Mouse (Mus musculus): ENCODE results near the gene Exoc3l4.

Gene Exoc3l4

DNA sequence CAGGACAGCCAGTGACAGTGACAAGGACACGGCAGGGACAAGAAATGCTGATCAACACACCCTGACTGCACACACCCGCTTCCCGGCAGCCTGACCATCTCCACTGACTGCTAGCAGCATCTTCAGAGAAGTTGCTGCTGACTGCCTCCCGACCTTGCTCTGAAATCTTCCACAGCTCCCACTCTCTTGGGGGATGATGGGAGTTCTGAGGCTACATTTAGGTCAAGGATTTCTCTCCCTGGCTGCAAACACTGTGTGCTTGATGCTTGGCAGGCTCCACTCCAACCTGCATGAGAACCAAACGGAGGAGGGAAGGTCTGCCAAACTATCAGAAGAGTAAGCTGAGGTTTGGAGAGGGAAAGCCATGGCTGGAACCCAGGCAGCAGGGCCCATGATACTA, 19.8 kb upstream of the Exoc3l4 start:
- peaks cover 52% of the 10 kb centered on the region for H3K27me3 ChIP-seq (ENCODE audit: insufficient read depth, low read length)
- TF ChIP-seq POU5F1 (IDR thresholded peaks at IDR 0.05; ENCODE audit: borderline replicate concordance, low read length) (no peak), CTCF (conservative IDR thresholded peaks at IDR 0.05; ENCODE audit: low read length) (no peak), NANOG (IDR thresholded peaks at IDR 0.05; ENCODE audit: borderline replicate concordance, low read length) (no peak)
- H3K4me1 ChIP-seq (replicated peaks; ENCODE audit: low read depth, low read length): peaks cover 18% of the 10 kb centered on the region
- H3K9me3 ChIP-seq (ENCODE audit: low read length): peaks cover 23% of the 10 kb centered on the region
- H3K36me3 ChIP-seq (ENCODE audit: insufficient read depth, low read length): no peaks in the 10 kb centered on the region
- no peak overlapping the region for H3K4me3 ChIP-seq (replicated peaks; ENCODE audit: low read length)

DNA sequence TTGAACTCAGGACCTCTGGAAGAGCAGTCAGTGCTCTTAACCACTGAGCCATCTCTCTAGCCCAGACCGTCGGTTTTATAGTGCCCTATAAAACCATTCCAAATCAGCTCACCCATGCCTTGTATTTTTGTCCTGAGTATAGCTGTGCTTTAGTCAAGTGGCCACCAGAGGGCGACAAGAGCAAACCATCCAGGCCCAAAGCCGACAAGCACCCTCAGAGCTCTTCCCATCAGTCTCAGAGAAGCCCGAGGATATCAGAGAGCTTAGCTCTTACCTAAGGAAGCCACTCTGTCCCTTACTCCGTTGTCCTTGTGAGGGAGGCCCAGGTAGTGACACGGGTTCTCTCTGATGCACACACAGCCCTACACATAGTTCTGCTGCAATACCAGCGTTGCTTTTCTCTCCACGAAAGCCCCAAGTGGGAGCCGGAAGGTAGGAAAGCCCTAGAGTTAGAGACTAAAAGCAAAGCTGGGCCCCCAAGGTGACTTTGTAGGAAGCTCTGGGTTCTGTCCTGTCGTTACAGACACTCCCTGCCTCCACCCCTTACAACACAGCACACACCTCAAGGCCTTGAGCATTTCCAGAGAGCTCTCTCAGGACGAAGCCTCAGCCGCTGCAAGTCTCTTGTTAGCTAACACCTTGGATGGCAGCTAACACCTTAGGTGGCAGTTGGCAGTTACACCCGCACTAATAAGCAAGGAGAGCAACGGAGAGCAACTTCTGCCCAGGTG, 15.2 kb upstream of the Exoc3l4 start:
- TF ChIP-seq CTCF (conservative IDR thresholded peaks at IDR 0.05; ENCODE audit: low read length) (peak; percentile 76), NANOG (IDR thresholded peaks at IDR 0.05; ENCODE audit: borderline replicate concordance, low read length) (no peak)
- Histone ChIP-seq H3K4me1 (replicated peaks; ENCODE audit: low read depth, low read length) (peaks cover 23% of the 10 kb centered on the region), H3K36me3 (ENCODE audit: insufficient read depth, low read length) (no peaks in the 10 kb centered on the region), H3K27me3 (ENCODE audit: insufficient read depth, low read length) (peaks cover 79% of the 10 kb centered on the region), H3K9me3 (ENCODE audit: low read length) (no peaks in the 10 kb centered on the region), H3K4me3 (replicated peaks; ENCODE audit: low read length) (no peak overlapping the region)

DNA sequence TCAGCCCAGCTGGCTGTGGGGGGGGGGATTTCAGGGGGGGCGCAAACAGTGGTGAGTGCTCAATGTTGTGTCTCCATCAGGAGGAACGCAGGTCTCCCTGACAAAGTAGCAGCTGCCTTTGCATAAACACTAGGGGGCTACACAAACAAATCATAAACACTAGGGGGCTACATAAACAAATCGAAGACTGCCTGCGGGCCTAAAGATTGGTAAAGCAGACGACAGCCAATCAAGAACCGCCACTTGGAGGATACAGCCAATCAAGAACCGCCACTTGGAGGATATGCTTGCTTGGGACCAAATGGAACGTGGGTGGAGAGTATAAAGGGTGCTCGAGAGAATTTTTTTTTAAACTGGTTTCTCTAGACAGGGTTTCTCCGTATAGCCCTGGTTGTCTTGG, 11.9 kb upstream of the Exoc3l4 start:
- H3K36me3 ChIP-seq (ENCODE audit: insufficient read depth, low read length): no peaks in the 10 kb centered on the region
- H3K27me3 ChIP-seq (ENCODE audit: insufficient read depth, low read length): peaks cover 84% of the 10 kb centered on the region
- H3K4me3 ChIP-seq (replicated peaks; ENCODE audit: low read length): no peak overlapping the region
- no peaks in the 10 kb centered on the region for H3K9me3 ChIP-seq (ENCODE audit: low read length)
- peaks cover 29% of the 10 kb centered on the region for H3K4me1 ChIP-seq (replicated peaks; ENCODE audit: low read depth, low read length)
- peak; percentile 78 for TF ChIP-seq NANOG (IDR thresholded peaks at IDR 0.05; ENCODE audit: borderline replicate concordance, low read length)
- TF ChIP-seq POU5F1 (IDR thresholded peaks at IDR 0.05; ENCODE audit: borderline replicate concordance, low read length): no peak

DNA sequence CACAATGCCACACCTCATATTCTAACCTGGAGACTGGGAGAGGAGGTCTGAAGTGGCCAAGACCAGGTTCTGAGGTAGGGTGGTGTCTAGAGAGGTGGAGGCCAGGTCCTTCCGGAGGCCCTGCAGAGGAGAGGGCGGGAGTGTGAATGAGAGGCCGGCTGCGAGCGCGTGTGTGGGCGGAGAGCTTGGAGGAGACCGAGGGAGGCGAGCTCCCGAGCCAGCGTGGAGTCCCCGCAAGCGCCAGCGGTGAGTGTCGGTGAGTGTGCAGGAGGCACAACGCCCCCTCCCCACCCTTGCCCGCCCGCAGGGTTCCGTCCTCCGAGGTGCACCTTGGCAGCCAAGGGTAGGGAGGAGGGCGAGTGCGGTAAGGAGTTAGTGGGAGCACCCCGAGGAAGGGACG, 10.2 kb upstream of the Exoc3l4 start, which contains the start of gene Lbhd2:
Gene Lbhd2 (plus strand): TSS at position 188 of the 400 bp plus-strand sequence.
- peaks cover 93% of the 10 kb centered on the region for H3K27me3 ChIP-seq (ENCODE audit: insufficient read depth, low read length)
- H3K36me3 ChIP-seq (ENCODE audit: insufficient read depth, low read length): no peaks in the 10 kb centered on the region
- no peak for TF ChIP-seq NANOG (IDR thresholded peaks at IDR 0.05; ENCODE audit: borderline replicate concordance, low read length)
- no peak for TF ChIP-seq POU5F1 (IDR thresholded peaks at IDR 0.05; ENCODE audit: borderline replicate concordance, low read length)
- no peak for TF ChIP-seq CTCF (conservative IDR thresholded peaks at IDR 0.05; ENCODE audit: low read length)
- H3K4me1 ChIP-seq (replicated peaks; ENCODE audit: low read depth, low read length): peaks cover 28% of the 10 kb centered on the region
- peak within 1 kb of the TSS; percentile 68 for H3K4me3 ChIP-seq (replicated peaks; ENCODE audit: low read length)
- H3K9me3 ChIP-seq (ENCODE audit: low read length): no peaks in the 10 kb centered on the region

DNA sequence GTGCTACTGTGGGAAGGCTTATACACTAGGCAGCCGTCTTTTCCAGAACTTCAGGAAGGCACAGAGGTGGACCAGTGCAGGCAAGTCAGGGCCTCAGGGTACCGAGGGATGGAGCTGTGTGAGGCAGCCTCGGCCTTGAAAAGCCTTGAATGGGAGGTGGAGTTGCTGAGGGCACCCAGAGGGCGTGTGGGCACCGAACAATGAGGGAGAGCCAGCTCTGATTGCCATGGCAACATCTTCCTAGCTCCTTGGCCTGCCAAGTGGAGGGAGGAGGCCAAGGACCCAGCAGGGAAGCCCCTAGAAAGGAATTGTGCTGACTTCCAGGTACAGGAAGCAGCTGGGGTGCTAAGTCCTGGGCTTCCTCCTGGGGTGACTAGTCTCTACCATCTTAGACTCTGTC, 7.2 kb upstream of the Exoc3l4 start:
- Histone ChIP-seq H3K27me3 (ENCODE audit: insufficient read depth, low read length) (peaks cover 94% of the 10 kb centered on the region), H3K36me3 (ENCODE audit: insufficient read depth, low read length) (no peaks in the 10 kb centered on the region), H3K9me3 (ENCODE audit: low read length) (no peaks in the 10 kb centered on the region), H3K4me3 (replicated peaks; ENCODE audit: low read length) (no peak overlapping the region), H3K4me1 (replicated peaks; ENCODE audit: low read depth, low read length) (peaks cover 35% of the 10 kb centered on the region)
- TF ChIP-seq CTCF (conservative IDR thresholded peaks at IDR 0.05; ENCODE audit: low read length) (no peak), POU5F1 (IDR thresholded peaks at IDR 0.05; ENCODE audit: borderline replicate concordance, low read length) (no peak), NANOG (IDR thresholded peaks at IDR 0.05; ENCODE audit: borderline replicate concordance, low read length) (no peak)

DNA sequence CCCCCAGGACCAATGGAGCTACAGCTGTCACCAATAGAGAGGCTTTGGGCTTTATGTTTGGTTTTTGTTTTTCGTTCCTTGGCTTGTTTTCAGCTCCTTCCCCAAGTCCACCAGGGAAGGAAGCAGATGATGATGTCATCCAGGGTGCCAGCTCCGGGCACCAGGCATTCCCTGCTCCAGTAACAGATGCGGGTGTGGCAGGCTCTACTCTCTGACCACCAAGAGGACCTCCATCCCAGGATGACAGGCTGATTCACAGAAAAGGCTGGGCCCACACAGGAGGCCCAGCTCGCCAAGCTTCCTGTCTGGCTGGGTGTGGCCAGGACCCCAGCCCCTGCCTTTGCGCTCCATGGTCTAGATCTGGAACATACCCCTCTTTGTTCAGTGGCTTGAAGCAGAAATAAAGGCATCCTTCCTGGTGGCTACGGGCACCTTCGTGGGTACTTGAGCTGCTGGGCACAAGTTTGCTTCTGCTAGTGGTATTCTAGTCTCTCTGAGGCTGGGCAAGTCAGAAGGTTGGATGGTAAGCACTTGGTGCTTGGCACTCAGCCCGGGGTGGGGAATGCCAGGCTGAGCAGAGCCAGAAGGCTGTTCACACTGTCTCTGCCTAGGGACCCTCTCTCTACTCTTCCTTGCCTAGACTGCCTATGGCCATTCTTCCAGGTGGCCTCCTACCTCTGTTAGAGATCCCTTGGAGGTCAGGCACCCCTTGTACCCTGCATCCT, 5.0 kb upstream of the Exoc3l4 start:
- Histone ChIP-seq H3K9me3 (ENCODE audit: low read length) (no peaks in the 10 kb centered on the region), H3K27me3 (ENCODE audit: insufficient read depth, low read length) (peaks cover 94% of the 10 kb centered on the region), H3K4me3 (replicated peaks; ENCODE audit: low read length) (no peak overlapping the region), H3K4me1 (replicated peaks; ENCODE audit: low read depth, low read length) (peaks cover 34% of the 10 kb centered on the region), H3K36me3 (ENCODE audit: insufficient read depth, low read length) (no peaks in the 10 kb centered on the region)
- TF ChIP-seq POU5F1 (IDR thresholded peaks at IDR 0.05; ENCODE audit: borderline replicate concordance, low read length) (no peak), NANOG (IDR thresholded peaks at IDR 0.05; ENCODE audit: borderline replicate concordance, low read length) (no peak), CTCF (conservative IDR thresholded peaks at IDR 0.05; ENCODE audit: low read length) (no peak)

DNA sequence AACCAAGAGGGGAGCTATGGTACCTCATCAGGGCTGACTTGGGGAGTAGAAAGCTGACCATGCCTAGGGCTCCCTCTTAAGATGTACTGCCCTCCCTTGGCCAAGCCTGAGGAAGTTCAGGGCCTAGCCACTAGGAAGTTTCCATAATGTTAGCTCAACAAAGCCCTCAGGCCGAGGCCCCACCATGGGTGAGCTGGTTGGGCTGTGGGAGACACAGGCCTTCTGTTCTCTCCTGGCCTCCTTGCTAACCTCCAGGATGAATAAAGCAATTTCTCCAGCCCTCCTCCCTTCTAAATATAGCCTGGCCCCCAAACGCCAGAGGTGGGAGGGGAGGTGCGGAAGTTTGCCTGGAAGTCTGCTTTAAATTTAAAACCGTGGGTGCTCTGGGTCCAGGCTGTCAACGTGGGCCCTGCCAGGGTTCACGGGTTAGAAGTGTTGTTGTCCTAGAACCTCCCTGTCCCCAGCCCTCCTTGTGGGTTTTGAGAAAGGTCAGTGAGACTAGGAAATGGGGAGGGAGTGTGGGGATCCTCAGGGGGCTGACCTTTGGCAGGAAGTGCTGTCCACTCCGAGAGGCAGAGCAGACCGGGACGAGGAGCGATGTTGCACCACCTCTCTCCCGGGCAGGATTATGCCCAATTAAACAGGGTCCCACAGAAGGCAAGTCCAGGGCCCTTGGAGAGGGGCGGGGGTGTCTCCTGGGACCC, 4.1 kb upstream of the Exoc3l4 start:
- TF ChIP-seq CTCF (conservative IDR thresholded peaks at IDR 0.05; ENCODE audit: low read length) (no peak), POU5F1 (IDR thresholded peaks at IDR 0.05; ENCODE audit: borderline replicate concordance, low read length) (no peak), NANOG (IDR thresholded peaks at IDR 0.05; ENCODE audit: borderline replicate concordance, low read length) (no peak)
- Histone ChIP-seq H3K4me3 (replicated peaks; ENCODE audit: low read length) (peak overlapping the region; percentile 49), H3K36me3 (ENCODE audit: insufficient read depth, low read length) (no peaks in the 10 kb centered on the region), H3K27me3 (ENCODE audit: insufficient read depth, low read length) (peaks cover 94% of the 10 kb centered on the region), H3K9me3 (ENCODE audit: low read length) (no peaks in the 10 kb centered on the region), H3K4me1 (replicated peaks; ENCODE audit: low read depth, low read length) (peaks cover 36% of the 10 kb centered on the region)

DNA sequence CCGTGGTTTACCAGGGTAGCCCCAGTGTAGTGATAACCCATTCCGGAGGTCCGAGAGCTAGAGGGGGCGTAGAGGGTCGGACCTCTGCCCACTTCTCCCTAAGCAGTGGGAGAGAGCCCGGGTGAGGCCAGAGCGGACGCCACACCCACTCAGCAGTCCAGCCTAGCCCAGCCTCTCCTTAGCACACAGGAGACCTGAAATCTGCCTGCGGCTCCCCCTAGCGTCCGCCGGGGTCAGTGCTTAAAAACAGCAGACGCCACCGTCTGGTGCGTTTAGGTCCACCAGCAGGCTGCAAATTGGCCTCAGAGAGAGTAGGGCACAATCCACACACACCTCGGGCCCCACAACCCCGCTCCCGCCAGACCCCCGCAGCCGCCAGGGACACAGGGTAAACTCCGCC, 3.5 kb upstream of the Exoc3l4 start:
- Histone ChIP-seq H3K9me3 (ENCODE audit: low read length) (no peaks in the 10 kb centered on the region), H3K27me3 (ENCODE audit: insufficient read depth, low read length) (peaks cover 94% of the 10 kb centered on the region), H3K4me1 (replicated peaks; ENCODE audit: low read depth, low read length) (peaks cover 41% of the 10 kb centered on the region), H3K36me3 (ENCODE audit: insufficient read depth, low read length) (no peaks in the 10 kb centered on the region), H3K4me3 (replicated peaks; ENCODE audit: low read length) (peak overlapping the region; percentile 49)
- TF ChIP-seq CTCF (conservative IDR thresholded peaks at IDR 0.05; ENCODE audit: low read length) (peak; percentile 88), POU5F1 (IDR thresholded peaks at IDR 0.05; ENCODE audit: borderline replicate concordance, low read length) (no peak), NANOG (IDR thresholded peaks at IDR 0.05; ENCODE audit: borderline replicate concordance, low read length) (no peak)

All from E14TG2a.4 (cell line).